Mouse (Mus musculus) lung, postnatal 25 days (tissue): ENCODE measurements at regions not wholly inside any gene's neighbourhood (a gene's known extent, or its start where the extent isn't known, plus 50 kb on each side); places are given as distances from the start of the nearest gene placed in this dataset.
A peak's percentile ranks its signal among the peaks of the same experiment; 100 is the strongest.
"Not testable (repeated sequence)": the region's sequence is repeated elsewhere in the genome, so short reads cannot be mapped to it uniquely, and the experiment has no call there.

ENCODE experiments used
- DNase-seq: peaks from one replicate; pipeline ENCODE4 v3.0.0; 2022; ENCODE audit warnings: low spot score

- no peak for DNase-seq
These were observed 180.5 kb downstream of the Gxylt1 start for GRCm38 (mm10) chr15:93094202-93095135.

- no peak for DNase-seq
These were observed 183.6 kb downstream of the Gxylt1 start for GRCm38 (mm10) chr15:93091396-93091795.

DNA sequence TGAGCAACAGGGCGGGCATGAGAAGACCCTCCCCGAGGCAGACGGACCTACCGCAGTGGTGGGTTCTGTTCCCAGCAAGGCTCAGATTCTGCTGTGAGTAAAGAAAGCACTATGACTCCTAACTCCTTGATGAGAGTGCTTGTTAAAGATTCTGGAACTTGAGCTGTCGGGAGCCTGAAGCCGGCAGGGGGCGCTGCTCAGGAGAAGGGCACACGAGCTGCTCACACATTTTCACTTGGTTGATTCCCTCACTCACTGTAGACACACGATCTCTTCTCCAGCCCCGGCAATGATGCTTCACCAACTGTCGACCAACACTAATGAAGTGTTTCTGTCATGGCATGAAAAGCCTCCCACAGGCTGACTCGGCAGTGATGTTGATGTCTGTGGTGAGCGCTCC is 185.6 kb downstream of the Gxylt1 start:
- DNase-seq = peak; percentile 31

GRCm38 (mm10) chr15:93084967-93085617 is 189.9 kb downstream of the Gxylt1 start:
- no peak for DNase-seq

DNA sequence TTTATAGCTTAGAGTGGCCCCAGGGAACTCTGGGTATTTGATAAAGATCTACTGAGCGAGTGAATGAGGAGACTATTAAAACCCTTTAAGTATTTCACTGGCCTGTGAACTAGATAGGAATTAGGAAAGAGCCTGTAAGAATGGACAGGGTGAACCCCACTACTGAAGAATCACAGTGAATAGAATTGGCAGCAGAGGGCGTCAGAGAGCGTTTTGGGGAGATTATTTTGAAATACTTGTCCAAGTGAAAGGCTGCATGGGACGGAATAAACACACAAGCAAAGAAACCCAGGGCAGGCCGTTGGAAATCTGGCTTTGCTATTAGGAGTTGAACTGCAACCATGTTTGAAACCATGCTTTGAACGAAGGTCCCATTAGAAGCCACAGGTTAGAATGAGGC is 200.9 kb downstream of the Gxylt1 start:
- no peak for DNase-seq

GRCm38 (mm10) chr15:93062213-93063131 is 212.5 kb downstream of the Gxylt1 start:
- no peak for DNase-seq

DNA sequence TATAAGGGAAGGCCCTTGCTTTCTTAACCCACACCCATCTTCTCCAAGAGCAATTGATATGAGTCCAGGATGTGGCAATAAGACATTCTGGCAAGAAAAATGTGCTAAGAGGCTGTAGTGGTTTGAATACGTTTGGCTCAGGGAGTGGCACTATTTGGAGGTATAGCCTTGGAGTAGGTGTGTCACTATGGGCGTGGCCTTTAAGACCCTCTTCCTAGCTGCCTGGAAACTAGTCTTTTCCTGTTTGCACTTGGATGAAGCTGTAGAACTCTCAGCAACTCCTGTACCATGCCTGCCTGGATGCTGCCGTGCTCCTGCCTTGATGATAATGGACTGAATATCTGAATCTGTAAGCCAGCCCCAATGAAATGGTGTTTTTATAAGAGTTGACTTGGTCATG is 221.5 kb downstream of the Gxylt1 start:
- no peak for DNase-seq

- DNase-seq = no peak
These were observed 247.8 kb downstream of the Gxylt1 start for GRCm38 (mm10) chr15:93027185-93027584.

DNA sequence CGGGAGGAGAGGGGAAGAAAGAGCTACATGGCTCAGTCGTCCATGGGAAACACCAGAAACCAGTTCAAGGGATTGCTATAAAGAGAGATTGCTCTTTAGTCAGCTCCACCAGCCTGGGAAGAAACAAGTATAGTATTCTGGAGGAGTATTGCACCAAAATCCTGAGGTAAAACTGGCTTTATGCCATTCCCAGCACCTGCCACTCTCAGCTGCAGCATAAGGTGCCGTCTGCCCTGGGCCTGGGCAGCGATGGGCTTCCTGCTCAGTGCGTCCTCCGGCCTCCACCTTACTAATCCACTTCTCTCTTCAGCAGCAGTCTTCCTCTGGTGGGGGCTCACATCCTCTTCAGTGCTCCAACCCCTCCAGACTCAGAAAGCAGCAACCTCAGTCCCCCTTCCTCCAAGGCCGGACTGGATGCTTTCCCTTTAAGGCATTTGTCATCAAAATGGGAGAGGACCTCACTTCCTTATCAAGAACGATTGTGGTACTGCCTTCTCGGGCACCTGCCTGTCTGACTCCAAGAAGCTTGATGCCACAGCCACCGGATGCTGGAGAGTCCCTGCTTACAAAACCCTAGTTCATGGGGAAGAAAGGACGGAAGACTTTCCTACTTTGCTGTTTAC is 248.4 kb downstream of the Gxylt1 start:
- peak; percentile 3 for DNase-seq

- DNase-seq = no peak
These were observed 249.2 kb downstream of the Gxylt1 start for GRCm38 (mm10) chr15:93025791-93026190.

GRCm38 (mm10) chr15:93024171-93024570 is 250.8 kb downstream of the Gxylt1 start:
- no peak for DNase-seq

DNA sequence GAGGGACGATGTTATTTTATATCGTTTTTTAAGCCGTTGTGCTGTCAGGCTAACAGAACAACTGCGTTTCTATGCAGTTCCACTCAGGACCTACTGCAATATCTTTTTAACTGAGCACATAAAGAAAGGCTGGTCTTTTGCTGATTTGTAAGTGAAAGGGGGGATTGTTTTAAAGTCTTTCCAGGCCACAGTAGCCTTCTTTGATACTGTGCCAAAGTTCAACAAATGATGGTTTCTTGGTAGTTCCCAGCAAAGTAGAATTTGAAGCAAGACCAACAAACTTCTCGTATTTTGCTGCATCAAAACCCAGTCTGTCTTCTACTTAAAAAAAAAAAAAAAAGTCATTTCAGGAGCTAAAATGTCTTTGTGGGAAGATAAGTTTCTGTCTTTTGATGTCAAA is 263.8 kb downstream of the Gxylt1 start:
- DNase-seq = no peak

DNA sequence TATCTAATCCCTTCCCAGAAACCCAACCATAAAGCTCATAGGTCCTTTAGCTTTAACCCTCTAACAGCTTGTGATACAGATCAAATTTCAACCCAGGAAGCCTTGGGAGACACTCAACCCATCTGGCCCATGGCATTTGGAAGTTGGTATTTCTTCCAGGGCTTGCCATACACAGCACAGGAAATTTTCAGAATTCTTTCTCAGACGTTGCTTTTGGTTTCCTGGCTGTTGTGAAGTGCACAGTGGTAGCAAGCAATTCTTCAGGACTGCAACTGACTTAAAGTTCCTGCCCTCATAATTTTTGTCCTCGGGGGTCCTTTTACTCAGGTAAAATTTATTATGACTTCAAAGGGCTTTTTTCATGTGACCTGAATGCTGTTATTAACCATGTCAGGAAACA is 264.4 kb downstream of the Gxylt1 start:
- DNase-seq = no peak

GRCm38 (mm10) chr15:93005751-93006231 is 269.2 kb downstream of the Gxylt1 start:
- DNase-seq = no peak

DNA sequence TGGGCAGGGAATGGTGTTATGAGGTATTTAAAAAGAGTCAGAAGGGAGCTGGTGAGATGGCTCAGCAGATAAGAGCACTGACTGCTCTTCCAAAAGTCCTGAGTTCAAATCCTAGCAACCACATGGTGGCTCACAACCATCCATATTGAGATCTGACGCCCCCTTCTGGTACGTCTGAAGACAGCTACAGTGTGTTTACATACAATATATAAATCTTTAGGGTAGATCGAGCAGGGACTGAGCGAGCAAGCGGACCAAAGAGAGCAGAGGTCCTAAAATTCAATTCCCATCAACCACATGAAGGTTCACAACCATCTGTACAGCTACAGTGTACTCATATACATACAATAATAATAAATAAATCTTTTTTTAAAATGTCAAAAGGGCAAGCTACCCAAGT is 269.8 kb downstream of the Gxylt1 start:
- DNase-seq = not testable (repeated sequence)

DNA sequence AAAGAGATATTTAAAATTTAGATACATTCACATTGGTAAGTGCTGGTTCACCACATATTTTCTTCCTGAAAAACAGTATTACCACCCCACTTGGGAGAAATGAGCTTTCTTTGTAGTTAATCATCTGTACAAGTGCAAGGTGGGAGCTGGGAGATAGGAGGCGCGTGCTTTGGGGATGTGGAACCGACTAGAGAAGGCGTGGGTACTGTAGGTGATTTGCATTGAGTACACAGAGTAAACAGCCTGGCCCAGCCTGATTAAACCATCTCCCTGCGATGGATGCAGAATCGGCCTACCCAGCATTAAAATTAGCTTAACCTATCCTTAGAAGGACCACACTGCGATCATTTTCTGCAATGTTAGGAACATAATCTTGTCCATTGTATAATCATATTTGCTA is 270.4 kb downstream of the Gxylt1 start:
- DNase-seq = no peak

DNA sequence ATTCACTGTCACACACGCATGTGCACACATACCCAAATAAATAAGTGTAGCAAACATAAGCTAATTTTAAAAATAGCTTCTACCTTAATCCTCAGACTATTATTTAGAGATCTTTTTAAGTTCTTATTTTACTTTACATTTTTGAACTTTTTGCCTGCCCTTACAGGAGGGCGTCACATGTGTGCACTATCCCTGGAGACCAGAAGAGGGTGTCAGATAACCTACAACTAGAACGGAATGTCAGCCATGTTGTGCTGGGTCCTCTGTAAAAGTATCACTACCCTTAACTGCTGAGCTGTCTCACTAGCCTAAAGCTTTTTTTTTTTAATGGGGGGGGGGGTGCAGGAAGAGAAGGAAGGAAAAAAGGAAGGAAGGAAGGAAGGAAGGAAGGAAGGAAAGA is 271.7 kb downstream of the Gxylt1 start:
- DNase-seq = no peak

DNA sequence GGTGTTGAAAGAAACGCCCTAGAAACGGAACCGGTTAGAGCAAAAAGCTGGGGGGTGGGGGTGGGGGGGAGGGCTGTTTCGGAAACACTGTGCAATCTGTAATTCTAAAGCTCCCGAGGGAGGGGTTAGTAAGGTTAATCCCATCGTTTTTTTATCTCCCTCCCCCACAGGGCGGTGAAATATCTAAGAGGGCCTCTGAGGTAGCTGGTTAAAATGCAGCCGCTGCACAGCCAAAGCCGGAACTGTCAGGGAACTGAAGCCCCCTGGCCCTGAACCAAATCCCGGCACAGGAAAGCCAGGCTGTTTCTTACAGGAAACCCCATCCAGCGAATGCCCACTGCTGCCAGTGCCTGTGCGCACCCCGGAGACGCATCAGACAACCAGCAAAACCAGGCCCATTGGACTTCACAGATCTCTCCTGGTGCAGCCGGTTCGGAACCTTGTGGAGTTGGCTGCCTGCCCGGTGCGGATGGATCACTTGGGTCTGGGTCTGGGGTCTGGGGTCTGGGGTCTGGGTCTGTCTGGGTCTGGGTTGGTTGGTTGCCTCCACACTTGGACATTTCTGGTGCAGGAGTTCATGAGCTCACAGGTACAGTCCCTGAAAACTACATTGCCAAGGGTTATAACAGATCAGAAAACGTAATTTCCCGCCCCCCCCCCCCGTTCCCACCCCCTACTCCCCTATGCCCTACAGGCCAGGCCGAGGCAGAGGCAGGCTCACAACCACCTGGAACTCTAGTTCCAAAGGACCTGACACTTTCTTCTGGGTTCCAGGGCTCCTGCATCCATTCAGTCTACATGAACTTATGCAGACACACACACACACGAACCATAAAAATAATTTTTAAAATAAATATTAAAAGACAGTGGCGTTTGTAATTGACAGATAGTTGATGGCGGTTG is 272.7 kb downstream of the Gxylt1 start:
- DNase-seq = no peak

GRCm38 (mm10) chr15:93001346-93002001 is 273.5 kb downstream of the Gxylt1 start:
- no peak for DNase-seq

DNA sequence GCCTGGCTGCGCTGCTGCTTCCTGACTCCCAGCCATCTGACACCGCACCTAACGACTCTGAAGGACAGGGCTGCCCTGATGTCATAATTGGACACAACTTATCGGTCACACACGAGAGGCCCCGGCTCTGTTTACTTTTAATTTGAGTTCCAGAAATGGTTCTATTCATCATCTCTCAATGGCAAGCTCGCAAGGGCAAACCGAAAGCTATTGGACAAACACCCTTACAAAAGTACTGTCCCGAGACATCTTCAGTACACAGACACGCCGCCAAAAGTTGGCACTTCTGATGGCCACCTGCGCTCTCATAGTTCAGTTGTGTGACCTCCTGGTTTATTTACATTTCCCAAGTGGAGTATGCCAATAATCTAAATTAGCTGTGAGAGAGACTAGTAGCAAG is 274.9 kb downstream of the Gxylt1 start:
- DNase-seq = peak; percentile 11
